12 mouse cellular contexts compared by ENCODE assay signal in the genomic region with DNA sequence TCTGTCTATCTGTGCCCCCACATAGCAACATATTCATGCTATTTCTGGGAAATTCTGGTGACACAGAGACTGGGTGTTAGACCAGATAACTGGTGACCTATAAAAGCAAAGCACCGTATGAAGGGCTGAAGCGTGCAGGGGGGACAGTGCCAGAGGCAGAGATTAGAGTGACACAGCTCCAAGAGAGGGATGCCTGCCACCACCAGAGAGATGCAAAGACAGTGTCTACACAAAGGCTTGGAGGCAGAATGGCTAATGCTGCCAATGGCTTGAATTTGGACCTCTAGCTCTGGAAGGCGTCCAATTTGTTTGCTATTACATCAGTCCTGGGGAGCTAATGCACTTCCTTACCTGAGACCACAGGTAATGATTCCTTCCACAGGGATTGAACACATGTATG.
"Had no signal": no experiment of that assay in that cellular context is flagged by ENCODE, and none has a peak within 500 bp of the region (broad histone marks: within the 10 kb centered on the region; RNA-seq: fewer than 3 reads in every experiment).

No protein-coding gene starts in this region.

- H3K36me3 ChIP-seq: limb, embryonic 12.5 days; liver, embryonic 13.5 days; lung, embryonic 15.5 days; midbrain, embryonic 13.5 days; neural tube, embryonic 15.5 days; stomach, embryonic 15.5 days had no signal

- DNase-seq: kidney, adult 8-10 months; kidney, postnatal 25 days; liver; liver, embryonic 13.5 days; liver, postnatal 0 days; right cerebral cortex, postnatal 4 days; thymus, postnatal 36 days had no signal

- H3K27me3 ChIP-seq: limb, embryonic 12.5 days; liver, embryonic 13.5 days; lung, embryonic 15.5 days; midbrain, embryonic 13.5 days; neural tube, embryonic 15.5 days; stomach, embryonic 15.5 days had no signal

- H3K27ac ChIP-seq: limb, embryonic 12.5 days; liver, embryonic 13.5 days; lung, embryonic 15.5 days; midbrain, embryonic 13.5 days; neural tube, embryonic 15.5 days; stomach, embryonic 15.5 days had no signal

- H3K4me1 ChIP-seq: limb, embryonic 12.5 days; liver, embryonic 13.5 days; lung, embryonic 15.5 days; midbrain, embryonic 13.5 days; stomach, embryonic 15.5 days had no signal

- H3K9me3 ChIP-seq: limb, embryonic 12.5 days; liver, embryonic 13.5 days; lung, embryonic 15.5 days; midbrain, embryonic 13.5 days; neural tube, embryonic 15.5 days; stomach, embryonic 15.5 days had no signal

- H3K9ac ChIP-seq: limb, embryonic 12.5 days; liver, embryonic 13.5 days; liver, postnatal 0 days; lung, embryonic 15.5 days; midbrain, embryonic 13.5 days; neural tube, embryonic 15.5 days; stomach, embryonic 15.5 days had no signal

- H3K4me3 ChIP-seq: limb, embryonic 12.5 days; liver, embryonic 13.5 days; lung, embryonic 15.5 days; midbrain, embryonic 13.5 days; neural tube, embryonic 15.5 days; stomach, embryonic 15.5 days had no signal

- ATAC-seq: liver, postnatal 0 days; midbrain, embryonic 13.5 days had no signal

- H3K4me2 ChIP-seq: limb, embryonic 12.5 days; liver, embryonic 13.5 days; lung, embryonic 15.5 days; midbrain, embryonic 13.5 days; neural tube, embryonic 15.5 days; stomach, embryonic 15.5 days had no signal
